Mouse (Mus musculus) NIH3T3 (cell line): ENCODE results near the gene Eps8l1.
A peak's percentile ranks its signal among the peaks of the same experiment; 100 is the strongest.

Experiments
- DNase-seq: peaks from one replicate; pipeline ENCODE4 v3.0.0-alpha.2; 2012; ENCODE audit warnings: low read depth

Gene Eps8l1

GRCm38 (mm10) chr7:4508739-4509116 is 48.3 kb downstream of the Eps8l1 start:
- no peak for DNase-seq

DNA sequence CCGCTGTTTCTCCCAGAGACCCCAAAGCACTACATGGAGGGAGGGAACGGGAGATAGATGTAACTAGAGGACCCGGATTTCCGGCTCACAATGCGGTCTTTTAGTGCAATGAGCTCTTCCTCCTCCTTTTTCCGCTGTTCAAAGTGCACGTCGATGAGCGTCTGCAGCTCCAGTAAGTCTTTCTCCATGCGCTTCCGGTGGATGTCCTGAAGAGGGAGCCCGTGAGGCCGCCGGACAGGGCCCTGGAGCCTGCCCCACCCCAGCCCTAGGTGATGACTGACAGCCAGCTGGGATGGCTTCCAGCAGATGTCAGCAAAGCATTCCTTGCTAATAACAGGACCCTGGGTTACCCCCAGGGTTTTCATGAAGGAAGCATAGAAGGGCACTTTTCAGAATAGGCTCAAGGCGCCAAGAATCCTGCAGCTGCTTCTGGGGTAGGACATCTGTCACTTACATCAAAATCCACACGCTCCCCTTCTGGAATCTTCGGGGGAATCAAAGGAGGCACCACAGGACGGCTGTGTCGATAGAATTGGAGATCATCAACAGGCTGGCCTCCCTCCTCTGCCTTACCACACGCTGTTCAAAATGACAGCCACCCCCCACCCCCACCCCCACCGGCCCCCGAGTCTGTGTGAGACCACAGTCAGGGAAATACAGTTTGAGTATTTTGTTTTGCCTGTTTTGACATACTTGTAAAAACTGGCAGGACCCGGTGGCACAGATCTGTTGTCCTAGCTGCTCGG is 49.6 kb downstream of the Eps8l1 start:
- DNase-seq: peak; percentile 73

DNA sequence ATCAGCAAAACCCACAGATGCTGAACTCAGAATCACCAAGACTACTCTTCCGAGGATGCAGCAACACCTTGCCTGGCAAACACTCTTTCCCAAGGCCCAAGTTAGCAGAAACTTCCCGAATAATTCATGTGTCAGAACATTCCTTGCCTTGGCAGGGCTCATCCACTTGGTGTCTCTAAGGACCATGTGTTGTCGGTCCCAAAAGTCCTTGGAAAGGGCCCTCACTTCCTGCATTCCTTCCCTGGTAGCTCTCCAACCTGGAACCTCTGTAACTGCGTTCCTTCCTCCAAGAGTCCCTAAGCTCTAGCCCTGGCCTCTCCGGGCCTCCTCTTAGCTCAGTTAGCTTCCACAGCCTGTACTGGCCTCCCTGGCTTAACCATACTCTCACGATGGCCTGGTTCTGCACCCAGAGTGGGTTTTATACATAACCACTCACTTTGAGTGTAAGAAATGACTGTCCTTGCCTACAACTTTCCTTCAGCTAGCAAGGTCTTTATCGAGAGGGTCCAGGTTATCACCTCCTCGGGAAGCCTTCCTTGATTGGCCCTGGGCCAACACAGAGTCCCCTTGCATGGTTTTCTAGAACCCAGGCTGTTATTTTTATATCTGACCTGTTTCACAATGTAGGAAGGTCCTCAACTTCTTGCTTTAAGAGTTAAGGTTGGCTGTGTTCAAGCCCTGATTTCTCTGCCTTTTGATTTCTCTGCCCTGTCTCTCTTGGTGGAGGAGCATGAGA is 51.2 kb downstream of the Eps8l1 start:
- no peak for DNase-seq

- DNase-seq: peak; percentile 79
Observed at GRCm38 (mm10) chr7:4513236-4513635, 52.8 kb downstream of the Eps8l1 start.

- peak; percentile 13 for DNase-seq
Observed at GRCm38 (mm10) chr7:4513829-4514712, 53.6 kb downstream of the Eps8l1 start.

GRCm38 (mm10) chr7:4515853-4516252 is 55.4 kb downstream of the Eps8l1 start:
- no peak for DNase-seq

- no peak for DNase-seq
Observed at GRCm38 (mm10) chr7:4516332-4517050, 56.0 kb downstream of the Eps8l1 start, which contains the start of gene Tnnt1. Tnnt1 (minus strand) TSS chr7:4516382.

DNA sequence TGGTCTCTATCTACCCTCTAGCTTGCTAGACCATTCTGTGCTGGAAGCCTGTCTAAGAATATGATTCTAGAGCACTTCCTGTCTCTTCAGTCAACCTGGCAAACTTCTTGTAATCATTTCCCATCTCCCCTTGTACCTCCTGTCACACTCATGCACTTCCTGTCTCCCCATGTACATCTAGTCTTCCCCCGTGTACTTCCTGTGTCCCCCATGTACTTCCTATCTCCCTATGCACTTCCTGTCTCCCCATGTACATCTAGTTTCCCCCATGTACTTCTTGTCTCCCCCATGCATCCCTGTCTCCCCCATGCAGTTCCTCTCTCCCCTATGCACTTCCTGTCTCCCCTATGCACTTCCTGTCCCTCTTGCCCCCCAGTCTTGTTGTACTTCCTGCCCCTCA is 58.0 kb downstream of the Eps8l1 start:
- DNase-seq: no peak

DNA sequence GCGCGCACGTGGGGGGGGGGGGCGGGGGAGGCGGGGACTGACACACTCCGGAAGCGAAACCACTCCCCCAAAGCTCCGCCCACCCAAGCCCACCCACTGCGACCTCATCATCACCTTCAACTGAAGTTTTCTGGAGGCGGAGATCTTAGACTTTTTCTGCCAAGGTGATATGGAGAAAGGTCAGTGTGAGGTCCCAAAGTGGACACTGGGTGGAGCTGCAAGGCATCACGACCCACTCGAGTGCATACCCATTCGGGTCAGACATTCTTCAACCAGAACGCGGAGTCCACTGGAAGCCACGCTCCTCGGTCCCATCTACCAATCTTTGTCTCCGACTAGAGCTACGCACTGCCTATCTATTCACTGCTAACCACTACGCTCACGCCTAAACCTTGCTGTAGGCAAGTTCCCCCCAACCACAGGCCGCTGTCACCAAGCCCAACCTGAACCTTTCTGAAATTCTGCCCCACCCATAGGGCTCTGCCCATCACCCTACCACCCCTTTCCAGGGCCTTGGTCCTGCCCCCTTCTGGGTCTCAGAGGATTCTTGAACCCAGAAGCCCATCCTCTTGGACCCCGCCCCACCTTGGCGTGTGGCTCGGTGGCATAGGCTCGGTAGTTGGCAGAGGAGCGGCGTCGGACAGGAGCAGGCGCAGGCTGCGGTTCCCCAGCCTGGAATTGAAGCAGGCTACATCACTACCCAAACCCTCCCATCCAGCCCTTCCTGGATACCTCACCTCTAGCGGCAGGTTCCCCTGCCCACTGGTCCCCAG is 60.9 kb downstream of the Eps8l1 start:
- no peak for DNase-seq

DNA sequence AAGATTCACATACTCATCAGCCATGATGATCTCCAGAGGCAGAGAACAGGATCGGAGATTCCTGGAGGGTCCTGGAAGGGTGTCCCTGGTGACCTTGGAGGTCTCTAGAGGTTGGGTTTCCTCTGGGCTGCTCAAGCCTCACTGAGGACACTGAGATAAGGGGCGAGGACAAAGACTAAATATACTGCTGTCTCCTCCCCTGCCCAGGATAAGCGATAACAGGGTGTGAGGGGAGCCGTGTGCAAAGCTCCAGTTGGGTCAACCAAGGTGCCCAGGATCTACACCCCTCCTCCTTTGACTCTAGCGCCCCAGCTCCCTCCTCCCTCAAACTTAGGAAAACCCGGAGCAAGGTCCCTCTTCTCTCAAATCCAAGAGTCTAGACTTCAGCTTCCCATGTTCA is 61.8 kb downstream of the Eps8l1 start:
- DNase-seq: no peak

DNA sequence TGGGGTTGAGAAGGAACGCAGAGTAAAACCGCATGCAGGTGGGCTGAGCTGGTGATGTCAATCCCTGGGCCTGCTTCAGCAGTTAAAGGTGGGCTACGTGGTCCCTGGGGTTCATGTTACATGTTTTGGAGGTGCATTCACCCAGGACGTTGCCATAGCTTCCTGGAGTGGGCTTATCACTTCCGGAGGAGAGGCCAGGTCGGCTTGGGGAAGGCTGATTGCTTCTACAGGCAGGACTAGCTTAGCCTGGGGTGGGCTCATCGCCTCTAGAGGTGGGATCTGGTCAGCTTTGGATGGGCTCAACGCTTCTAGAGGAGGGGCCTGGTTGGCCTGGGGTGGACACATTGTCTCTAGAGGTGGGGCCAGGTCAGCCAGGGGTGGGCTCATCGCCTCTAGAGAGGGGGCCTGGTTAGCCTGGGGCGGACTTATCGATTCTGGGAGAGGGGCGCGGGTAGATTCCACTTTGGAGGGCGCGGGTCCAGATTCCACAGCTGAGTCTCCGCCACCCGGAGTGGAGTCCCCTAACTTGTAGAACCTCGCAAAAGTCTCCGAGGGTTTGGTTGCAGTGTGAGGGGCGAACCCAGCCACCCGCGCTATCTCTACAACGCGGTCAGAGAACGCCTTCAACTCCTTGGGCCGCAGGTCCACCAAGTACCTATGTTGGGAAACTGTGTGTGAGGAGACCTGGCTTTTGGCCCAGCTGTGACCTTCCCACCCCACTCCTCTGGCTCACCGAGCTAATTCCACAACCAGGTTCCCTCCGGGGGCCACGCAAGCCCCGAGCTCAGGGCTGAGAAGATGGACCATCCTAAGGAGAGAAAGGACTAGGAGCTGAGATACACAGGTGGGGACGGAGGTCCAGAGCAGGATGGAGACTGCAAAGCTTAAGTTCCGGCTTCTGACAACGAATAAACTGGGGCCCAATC is 63.0 kb downstream of the Eps8l1 start:
- DNase-seq: no peak

DNA sequence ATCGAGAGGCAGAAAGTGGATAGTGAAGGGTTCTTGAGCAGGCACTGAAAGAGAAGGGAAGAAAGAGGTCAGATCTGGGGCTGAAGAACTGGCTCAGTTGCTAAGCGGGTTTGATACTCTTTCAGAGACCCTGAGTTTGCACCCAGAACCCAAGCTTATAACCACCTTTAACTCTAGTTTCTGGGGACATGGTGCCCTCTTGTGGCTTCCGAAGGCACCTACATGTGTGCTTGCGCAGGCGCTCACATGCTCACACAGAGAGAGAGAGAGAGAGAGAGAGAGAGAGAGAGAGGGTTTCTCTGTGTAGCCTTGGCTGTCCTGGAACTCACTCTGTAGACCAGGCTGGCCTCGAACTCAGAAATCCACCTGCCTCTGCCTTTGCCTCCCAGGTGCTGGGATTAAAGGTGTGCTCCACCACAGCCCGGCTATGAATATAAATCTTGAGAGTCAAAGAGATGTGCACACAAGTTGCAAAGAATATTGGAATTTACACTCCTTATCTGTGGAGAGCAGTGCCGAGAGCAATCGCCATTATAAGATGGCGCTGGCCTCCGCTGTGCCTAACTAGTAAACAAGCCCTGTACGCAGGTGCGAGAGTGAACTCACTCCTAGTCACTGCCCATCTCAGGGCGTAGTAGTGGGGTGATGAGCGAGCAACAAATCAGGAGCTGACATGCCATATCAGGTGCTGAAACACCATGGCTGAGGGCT is 63.9 kb downstream of the Eps8l1 start, which contains the start of gene Tnni3:
Tnni3 (minus strand) TSS at position 18 of the 711 bp plus-strand sequence.
- DNase-seq: peak; percentile 73

- DNase-seq: peak; percentile 79
Observed at GRCm38 (mm10) chr7:4526341-4527301, 66.1 kb downstream of the Eps8l1 start.

GRCm38 (mm10) chr7:4527302-4527689 is 66.8 kb downstream of the Eps8l1 start:
- no peak for DNase-seq
